Mouse (Mus musculus) midbrain, embryonic 12.5 days (tissue): ENCODE results near the gene Gm35549. TPM values are rescaled to one million over a fixed set of nuclear protein-coding genes. Genes with fewer than 3 reads are reported as not detected.
"Not testable (repeated sequence)": the region's sequence is repeated elsewhere in the genome, so short reads cannot be mapped to it uniquely, and the experiment has no call there.

Source experiments
- ATAC-seq: fragments of 200-750 bp; cut with Nextera tagmentation; 2 replicates; pipeline ENCODE4 v1.8.0; 2017; ENCODE audit warnings: low read depth, moderate TSS enrichment, moderate library complexity; ENCODE audit not compliant: low FRiP score
- H3K27ac ChIP-seq: fragments of 300-500 bp; sonication (generic); replicated peaks from 2 replicates; pipeline ENCODE4 v1.5.1; 2016; ENCODE audit warnings: mild to moderate bottlenecking
- H3K27me3 ChIP-seq: fragments of 300-500 bp; sonication (generic); 2 replicates; pipeline ENCODE4 v1.6.1; 2016; ENCODE audit warnings: mild to moderate bottlenecking
- H3K36me3 ChIP-seq: fragments of 300-500 bp; sonication (generic); 2 replicates; pipeline ENCODE4 v1.6.1; 2016
- H3K4me1 ChIP-seq: fragments of 300-500 bp; sonication (generic); 2 replicates; pipeline ENCODE4 v1.6.1; 2016
- H3K4me2 ChIP-seq: fragments of 300-500 bp; sonication (generic); replicated peaks from 2 replicates; pipeline ENCODE4 v1.6.1; 2016; ENCODE audit warnings: mild to moderate bottlenecking, moderate library complexity
- H3K4me3 ChIP-seq: fragments of 300-500 bp; sonication (generic); 2 replicates; pipeline ENCODE4 v1.5.1; 2016; ENCODE audit warnings: mild to moderate bottlenecking
- H3K9ac ChIP-seq: fragments of 300-500 bp; sonication (generic); replicated peaks from 2 replicates; pipeline ENCODE4 v1.6.1; 2016; ENCODE audit warnings: mild to moderate bottlenecking, moderate library complexity
- H3K9me3 ChIP-seq: fragments of 300-500 bp; sonication (generic); 2 replicates; pipeline ENCODE4 v1.6.1; 2016; ENCODE audit warnings: mild to moderate bottlenecking
- WGBS: fragments of 180-500 bp; shearing (Covaris S2); methylation state at CpG from one replicate; pipeline ENCODE4 v1.1.7; 2016; 5-methylcytosine and 5-hydroxymethylcytosine counted together
- polyA plus RNA-seq: library from polyadenylated mRNA; unstranded; fragments of >200 nt; fragmentation: Nextera tagmentation; extraction: Ambion mirVana; gene quantifications from 2 replicates; pipeline ENCODE4 v1.2.1, GENCODE M21; 2016

Gene Gm35549
- polyA plus RNA-seq, 1 experiment from 2014 or later, result 0.32 TPM

GRCm38 (mm10) chr9:122855617-122856016 is 11.8 kb upstream of the Gm35549 start:
- ATAC-seq, result no peak
- Histone ChIP-seq H3K27ac (no peak overlapping the region), H3K27me3 (no peaks in the 10 kb centered on the region), H3K4me1 (no peaks in the 10 kb centered on the region), H3K4me2 (no peak overlapping the region), H3K36me3 (peaks cover 94% of the 10 kb centered on the region), H3K9ac (no peak overlapping the region), H3K9me3 (peaks cover 17% of the 10 kb centered on the region), H3K4me3 (no peak overlapping the region)
- WGBS, result 98% methylated on average over 4 of the region's 4 CpGs

DNA sequence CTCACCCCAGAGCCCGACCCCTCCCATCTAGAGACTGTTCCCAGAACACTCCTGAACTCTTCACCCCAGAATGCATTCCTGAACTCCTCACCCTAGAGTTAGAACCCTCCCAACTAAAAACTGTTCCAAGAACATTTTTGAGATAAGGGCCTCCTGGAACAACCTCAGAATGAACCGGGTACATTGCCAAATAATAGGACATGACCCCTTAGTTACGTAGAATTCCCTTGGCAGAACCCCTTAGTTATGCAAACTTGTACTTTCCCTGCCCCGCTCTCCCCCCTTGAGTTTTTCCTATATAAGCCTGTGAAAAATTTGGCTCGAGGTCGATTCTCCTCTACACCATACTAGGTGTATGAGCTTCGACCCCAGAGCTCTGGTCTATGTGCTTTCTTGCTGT is 11.3 kb upstream of the Gm35549 start:
- 94% methylated on average over 2 of the region's 7 CpGs for WGBS
- not testable (repeated sequence) for H3K27me3 ChIP-seq, H3K4me3 ChIP-seq, H3K4me2 ChIP-seq, H3K9ac ChIP-seq, H3K4me1 ChIP-seq, H3K27ac ChIP-seq, ATAC-seq
- Histone ChIP-seq H3K36me3 (peaks cover 94% of the 10 kb centered on the region), H3K9me3 (peaks cover 13% of the 10 kb centered on the region; the same call in 1 of the 2 replicates)

DNA sequence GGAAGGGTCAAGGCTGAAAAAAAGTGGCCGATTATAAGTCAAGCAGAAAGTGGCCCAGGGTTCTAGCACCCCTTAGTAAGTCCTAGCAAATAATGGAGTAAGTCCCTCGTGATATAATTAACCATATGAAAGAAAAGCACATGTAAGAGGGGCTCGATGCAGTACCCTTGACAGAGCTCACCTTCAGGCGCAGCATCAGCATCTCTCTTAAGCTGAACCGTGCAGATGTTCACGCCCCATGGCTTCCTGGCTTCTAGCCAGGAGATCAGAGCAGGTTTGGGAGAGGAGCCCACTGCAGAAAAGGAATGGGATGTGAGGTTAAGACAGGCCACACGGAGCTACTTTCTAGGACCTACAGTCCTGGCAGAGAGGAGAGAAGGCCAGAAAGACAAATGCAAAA is 10.7 kb upstream of the Gm35549 start:
- 98% methylated on average over 7 of the region's 7 CpGs for WGBS
- Histone ChIP-seq H3K4me1 (no peaks in the 10 kb centered on the region), H3K9ac (no peak overlapping the region), H3K4me3 (no peak overlapping the region), H3K4me2 (no peak overlapping the region), H3K27ac (no peak overlapping the region), H3K27me3 (no peaks in the 10 kb centered on the region), H3K9me3 (peaks cover 8% of the 10 kb centered on the region; the same call in 1 of the 2 replicates), H3K36me3 (peaks cover 94% of the 10 kb centered on the region)
- ATAC-seq, result no peak

DNA sequence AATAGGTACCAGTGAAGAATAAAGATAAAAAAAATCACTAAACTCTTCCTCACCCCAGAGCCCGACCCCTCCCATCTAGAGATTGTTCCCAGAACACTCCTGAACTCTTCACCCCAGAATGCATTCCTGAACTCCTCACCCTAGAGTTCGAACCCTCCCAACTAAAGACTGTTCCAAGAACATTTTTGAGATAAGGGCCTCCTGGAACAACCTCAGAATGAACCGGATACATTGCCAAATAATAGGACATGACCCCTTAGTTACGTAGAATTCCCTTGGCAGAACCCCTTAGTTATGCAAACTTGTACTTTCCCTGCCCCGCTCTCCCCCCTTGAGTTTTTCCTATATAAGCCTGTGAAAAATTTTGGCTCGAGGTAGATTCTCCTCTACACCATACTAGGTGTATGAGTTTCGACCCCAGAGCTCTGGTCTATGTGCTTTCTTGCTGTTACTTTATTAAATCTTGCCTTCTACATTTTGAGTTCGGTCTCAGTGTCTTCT is 4.0 kb upstream of the Gm35549 start:
- not testable (repeated sequence) for H3K9me3 ChIP-seq, H3K9ac ChIP-seq, H3K4me3 ChIP-seq, H3K4me2 ChIP-seq, H3K4me1 ChIP-seq, H3K27me3 ChIP-seq, ATAC-seq, H3K27ac ChIP-seq
- H3K36me3 ChIP-seq, result peaks cover 45% of the 10 kb centered on the region
- WGBS, result 93% methylated on average over 7 of the region's 8 CpGs

DNA sequence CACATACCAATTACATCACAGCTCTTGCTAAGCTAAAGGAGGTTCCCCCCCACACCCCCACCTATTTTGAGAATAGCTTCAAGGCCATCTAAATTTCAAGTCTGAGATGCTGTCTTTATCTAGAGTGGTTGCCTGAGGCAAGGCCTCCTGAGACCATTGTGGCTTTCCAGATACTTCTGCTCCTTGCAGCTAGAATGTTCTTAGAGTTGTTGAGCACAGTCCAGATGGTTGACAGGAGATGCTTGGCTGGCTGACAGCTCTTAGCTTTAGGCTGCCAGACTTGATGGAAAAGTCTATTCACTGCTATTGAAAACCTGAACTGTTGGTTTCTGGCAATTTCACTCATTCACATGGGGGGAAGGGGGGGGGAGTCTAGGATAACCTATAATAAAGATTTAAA is 2.3 kb upstream of the Gm35549 start:
- Histone ChIP-seq H3K27ac (no peak overlapping the region), H3K4me2 (no peak overlapping the region), H3K36me3 (peaks cover 28% of the 10 kb centered on the region), H3K4me3 (no peak overlapping the region), H3K27me3 (no peaks in the 10 kb centered on the region), H3K4me1 (no peaks in the 10 kb centered on the region), H3K9ac (no peak overlapping the region), H3K9me3 (peaks cover 3% of the 10 kb centered on the region)
- no peak for ATAC-seq

DNA sequence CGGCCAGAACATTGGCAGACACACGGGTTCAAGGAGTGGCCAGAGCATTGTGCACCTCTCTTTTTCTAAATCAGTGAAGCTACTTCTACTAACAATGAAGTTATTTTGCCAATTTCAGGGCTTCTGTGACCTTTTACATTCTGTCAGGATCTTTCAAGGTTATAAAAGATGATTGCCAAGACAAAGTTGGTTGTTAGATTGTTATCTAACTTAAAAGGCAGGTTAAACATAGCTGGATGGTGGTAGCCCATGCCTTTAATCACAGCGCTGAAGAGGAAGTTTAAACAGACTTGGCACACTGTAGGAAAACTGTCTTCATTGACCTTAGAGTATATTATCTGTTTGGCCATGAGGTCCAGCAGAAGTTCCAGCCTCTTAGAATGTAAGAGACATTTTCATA is 1.8 kb upstream of the Gm35549 start:
- H3K27ac ChIP-seq, result no peak overlapping the region
- WGBS, result 84% methylated on average over 3 of the region's 3 CpGs
- H3K9ac ChIP-seq, result no peak overlapping the region
- peaks cover 23% of the 10 kb centered on the region for H3K36me3 ChIP-seq
- no peak for ATAC-seq
- no peak overlapping the region for H3K4me2 ChIP-seq
- H3K4me1 ChIP-seq, result no peaks in the 10 kb centered on the region
- peaks cover 3% of the 10 kb centered on the region for H3K9me3 ChIP-seq
- no peak overlapping the region for H3K4me3 ChIP-seq
- H3K27me3 ChIP-seq, result no peaks in the 10 kb centered on the region

- 22% methylated on average over 16 of the region's 16 CpGs for WGBS
- Histone ChIP-seq H3K4me2 (no peak overlapping the region), H3K27me3 (no peaks in the 10 kb centered on the region), H3K27ac (no peak overlapping the region), H3K4me1 (peaks cover 10% of the 10 kb centered on the region; the same call in 1 of the 2 replicates), H3K9me3 (no peaks in the 10 kb centered on the region), H3K4me3 (no peak overlapping the region), H3K9ac (no peak overlapping the region), H3K36me3 (peaks cover 6% of the 10 kb centered on the region)
- no peak for ATAC-seq
Observed at GRCm38 (mm10) chr9:122837680-122838079, 6.2 kb downstream of the Gm35549 start.

DNA sequence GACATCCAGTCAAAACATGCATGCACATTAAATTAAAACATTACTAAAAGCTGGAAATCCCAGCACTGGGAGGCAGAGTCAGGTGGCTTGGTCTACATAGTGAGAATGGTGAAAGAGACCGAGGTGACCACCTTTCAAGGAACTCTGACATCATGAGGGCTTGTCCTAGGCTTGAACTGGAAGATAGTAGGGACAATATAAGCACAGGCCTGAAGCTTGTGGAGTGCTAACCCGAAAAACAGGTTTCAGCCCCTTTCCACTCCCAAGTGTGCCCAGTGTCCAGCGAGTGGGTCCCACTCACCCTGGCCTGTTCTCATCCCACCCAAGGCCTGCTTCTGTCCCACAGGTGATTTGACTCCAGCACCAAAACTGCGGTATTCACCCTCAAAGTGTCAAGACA is 6.6 kb downstream of the Gm35549 start:
- no peak overlapping the region for H3K27ac ChIP-seq
- WGBS, result 85% methylated on average over 4 of the region's 4 CpGs
- no peak overlapping the region for H3K4me3 ChIP-seq
- H3K9ac ChIP-seq, result no peak overlapping the region
- ATAC-seq, result no peak
- H3K4me2 ChIP-seq, result no peak overlapping the region
- H3K9me3 ChIP-seq, result no peaks in the 10 kb centered on the region
- peaks cover 10% of the 10 kb centered on the region; the same call in 1 of the 2 replicates for H3K4me1 ChIP-seq
- peaks cover 8% of the 10 kb centered on the region for H3K36me3 ChIP-seq
- H3K27me3 ChIP-seq, result no peaks in the 10 kb centered on the region

- WGBS, result 76% methylated on average over 6 of the region's 6 CpGs
- Histone ChIP-seq H3K4me3 (no peak overlapping the region), H3K27ac (no peak overlapping the region), H3K36me3 (peaks cover 8% of the 10 kb centered on the region), H3K9ac (no peak overlapping the region), H3K27me3 (no peaks in the 10 kb centered on the region), H3K4me2 (no peak overlapping the region), H3K4me1 (peaks cover 10% of the 10 kb centered on the region; the same call in 1 of the 2 replicates), H3K9me3 (no peaks in the 10 kb centered on the region)
- no peak for ATAC-seq
Observed at GRCm38 (mm10) chr9:122836790-122837189, 7.0 kb downstream of the Gm35549 start.

- Histone ChIP-seq H3K9me3 (no peaks in the 10 kb centered on the region), H3K27me3 (no peaks in the 10 kb centered on the region), H3K36me3 (peaks cover 8% of the 10 kb centered on the region), H3K4me3 (no peak overlapping the region), H3K27ac (no peak overlapping the region), H3K4me1 (peaks cover 10% of the 10 kb centered on the region; the same call in 1 of the 2 replicates), H3K4me2 (no peak overlapping the region), H3K9ac (no peak overlapping the region)
- 83% methylated on average over 9 of the region's 9 CpGs for WGBS
- no peak for ATAC-seq
Observed at GRCm38 (mm10) chr9:122836126-122836525, 7.7 kb downstream of the Gm35549 start.

DNA sequence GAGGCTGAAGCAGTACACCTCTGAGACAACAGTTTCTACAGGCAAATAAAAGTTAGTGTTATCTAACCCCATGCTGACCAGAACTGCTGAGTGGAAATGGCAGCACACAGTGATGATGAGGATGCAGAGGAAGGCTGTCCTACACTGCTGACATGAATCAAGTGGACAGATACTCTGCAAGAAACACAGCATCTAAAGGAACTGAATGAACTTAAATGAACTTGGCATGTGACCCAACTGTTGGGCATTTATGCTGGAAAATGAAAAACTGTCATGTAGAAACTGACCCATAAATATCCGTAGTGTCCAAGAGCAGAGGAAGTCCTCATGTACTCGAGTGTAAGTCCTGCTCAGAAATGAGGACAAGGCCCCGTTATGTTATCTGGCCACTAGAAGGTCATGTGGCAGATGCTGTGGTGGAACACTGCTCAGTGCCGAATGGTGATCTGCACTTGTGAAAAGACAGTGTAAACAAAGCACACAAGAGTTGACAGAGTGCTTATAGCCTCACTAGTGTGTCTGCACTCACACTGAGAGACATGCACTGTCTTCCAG is 13.9 kb downstream of the Gm35549 start:
- no peaks in the 10 kb centered on the region for H3K9me3 ChIP-seq
- H3K27ac ChIP-seq, result no peak overlapping the region
- peaks cover 36% of the 10 kb centered on the region for H3K36me3 ChIP-seq
- no peak for ATAC-seq
- no peak overlapping the region for H3K4me3 ChIP-seq
- no peak overlapping the region for H3K4me2 ChIP-seq
- H3K9ac ChIP-seq, result no peak overlapping the region
- no peaks in the 10 kb centered on the region for H3K27me3 ChIP-seq
- H3K4me1 ChIP-seq, result no peaks in the 10 kb centered on the region
- WGBS, result 88% methylated on average over 4 of the region's 4 CpGs

DNA sequence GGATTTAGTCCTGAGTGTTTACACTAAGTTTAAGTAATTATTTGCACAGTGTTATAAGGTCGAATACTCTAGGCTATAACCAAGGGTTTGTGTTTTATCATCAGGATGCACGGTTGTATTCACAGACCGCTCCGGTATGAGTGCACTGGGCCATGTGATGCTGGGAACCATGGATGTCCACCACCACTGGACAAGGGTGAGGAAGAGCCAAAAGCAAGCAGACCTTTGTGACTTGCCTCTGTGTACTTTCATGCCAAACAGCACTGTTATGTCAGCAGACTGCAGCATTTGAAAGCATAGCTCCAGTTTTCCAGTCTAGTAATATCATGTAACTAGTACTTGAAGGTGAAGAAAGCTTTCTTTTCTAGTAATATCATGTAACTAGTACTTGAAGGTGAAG is 17.1 kb downstream of the Gm35549 start:
- Histone ChIP-seq H3K27me3 (no peaks in the 10 kb centered on the region), H3K27ac (no peak overlapping the region), H3K4me1 (no peaks in the 10 kb centered on the region), H3K4me3 (no peak overlapping the region), H3K4me2 (no peak overlapping the region), H3K9ac (no peak overlapping the region), H3K9me3 (no peaks in the 10 kb centered on the region), H3K36me3 (peaks cover 36% of the 10 kb centered on the region)
- no peak for ATAC-seq
- 89% methylated on average over 4 of the region's 4 CpGs for WGBS
